Mouse (Mus musculus) liver, embryonic 11.5 days (tissue): ENCODE results near the gene Orai3. TPM values are rescaled to one million over a fixed set of nuclear protein-coding genes. Genes with fewer than 3 reads are reported as not detected.
"Not testable (repeated sequence)": the region's sequence is repeated elsewhere in the genome, so short reads cannot be mapped to it uniquely, and the experiment has no call there.

ENCODE experiments used
- ATAC-seq: fragments of 200-750 bp; cut with Nextera tagmentation; replicated peaks from 2 replicates; pipeline ENCODE4 v1.8.0; 2017; ENCODE audit warnings: moderate number of reproducible peaks, mild to moderate bottlenecking, moderate TSS enrichment, moderate library complexity; ENCODE audit not compliant: low FRiP score
- DNase-seq: peaks from one replicate; pipeline ENCODE4 v3.0.0-alpha.2; 2017; ENCODE audit warnings: low spot score
- H3K27ac ChIP-seq: fragments of 300-500 bp; sonication (generic); 2 replicates; pipeline ENCODE4 v1.5.1; 2014; ENCODE audit warnings: mild to moderate bottlenecking, low read depth, low read length, control low read depth
- H3K27me3 ChIP-seq: fragments of 300-500 bp; sonication (generic); replicated peaks from 2 replicates; pipeline ENCODE4 v1.6.1; 2014; ENCODE audit warnings: low read length, mixed read lengths; ENCODE audit not compliant: control insufficient read depth, insufficient read depth
- H3K36me3 ChIP-seq: fragments of 300-500 bp; sonication (generic); 2 replicates; pipeline ENCODE4 v1.6.1; 2014; ENCODE audit warnings: mild to moderate bottlenecking, low read length, moderate library complexity, mixed read lengths; ENCODE audit not compliant: control insufficient read depth, insufficient read depth
- H3K4me1 ChIP-seq: fragments of 300-500 bp; sonication (generic); replicated peaks from 2 replicates; pipeline ENCODE4 v1.6.1; 2014; ENCODE audit warnings: low read length, mixed read lengths; ENCODE audit not compliant: control insufficient read depth, insufficient read depth
- H3K4me2 ChIP-seq: fragments of 300-500 bp; sonication (generic); 2 replicates; pipeline ENCODE4 v1.6.1; 2014; ENCODE audit warnings: mild to moderate bottlenecking, control low read depth, moderate library complexity
- H3K4me3 ChIP-seq: fragments of 300-500 bp; sonication (generic); 2 replicates; pipeline ENCODE4 v1.5.1; 2014; ENCODE audit warnings: low read depth, low read length, control low read depth
- H3K9ac ChIP-seq: fragments of 300-500 bp; sonication (generic); 2 replicates; pipeline ENCODE4 v1.6.1; 2014; ENCODE audit warnings: low read depth, low read length, control low read depth
- H3K9me3 ChIP-seq: fragments of 300-500 bp; sonication (generic); 2 replicates; pipeline ENCODE4 v1.6.1; 2016; ENCODE audit warnings: low read length, inconsistent platforms, mixed read lengths; ENCODE audit not compliant: control insufficient read depth
- WGBS: fragments of 180-500 bp; shearing (Covaris S2); extraction: QIAGEN DNeasy Blood & Tissue Kit; methylation state at CpG from one replicate; pipeline ENCODE4 v1.1.7; 2014; 5-methylcytosine and 5-hydroxymethylcytosine counted together
- polyA plus RNA-seq: library from polyadenylated mRNA; unstranded; fragments of >200 nt; fragmentation: Nextera tagmentation; extraction: Ambion mirVana; gene quantifications from 2 replicates; pipeline ENCODE4 v1.2.1, GENCODE M21; 2014

The Orai3 gene
- 22.0 and 23.7 TPM in 2 replicates for polyA plus RNA-seq

- under 1% methylated on average over 24 of the region's 24 CpGs for WGBS
- H3K27ac ChIP-seq = peak within 1 kb of the TSS; percentile 93
- ATAC-seq (peak; percentile 55), DNase-seq (peak; percentile 85)
- H3K36me3 ChIP-seq = peaks cover 11% of the 10 kb centered on the region; the same call in 1 of the 2 replicates
- H3K9me3 ChIP-seq = no peaks in the 10 kb centered on the region
- peaks cover 43% of the 10 kb centered on the region for H3K4me1 ChIP-seq
- H3K27me3 ChIP-seq = no peaks in the 10 kb centered on the region
- peak within 1 kb of the TSS; percentile 79 for H3K4me3 ChIP-seq
- H3K9ac ChIP-seq = peak within 1 kb of the TSS; percentile 93
- H3K4me2 ChIP-seq = peak within 1 kb of the TSS; percentile 94
Measured at GRCm38 (mm10) chr7:127769651-127770038, at the start of gene Orai3. Gene Orai3 (plus strand): TSS chr7:127769815.

GRCm38 (mm10) chr7:127725490-127725889, 44.1 kb upstream of the Orai3 start:
- Histone ChIP-seq H3K27ac (no peak overlapping the region), H3K4me3 (no peak overlapping the region), H3K4me2 (no peak overlapping the region), H3K27me3 (no peaks in the 10 kb centered on the region), H3K9ac (no peak overlapping the region), H3K4me1 (no peaks in the 10 kb centered on the region), H3K36me3 (no peaks in the 10 kb centered on the region), H3K9me3 (no peaks in the 10 kb centered on the region)
- ATAC-seq (no peak), DNase-seq (no peak)
- 49% methylated on average over 2 of the region's 2 CpGs for WGBS

- ATAC-seq (no peak), DNase-seq (no peak)
- H3K27me3 ChIP-seq = no peaks in the 10 kb centered on the region
- H3K27ac ChIP-seq = no peak overlapping the region
- no peaks in the 10 kb centered on the region for H3K9me3 ChIP-seq
- no peaks in the 10 kb centered on the region for H3K36me3 ChIP-seq
- H3K4me1 ChIP-seq = no peaks in the 10 kb centered on the region
- H3K9ac ChIP-seq = no peak overlapping the region
- WGBS = 62% methylated on average over 6 of the region's 6 CpGs
- H3K4me3 ChIP-seq = no peak overlapping the region
- H3K4me2 ChIP-seq = no peak overlapping the region
Measured at GRCm38 (mm10) chr7:127725924-127726323, 43.7 kb upstream of the Orai3 start.

GRCm38 (mm10) chr7:127727898-127728297, 41.7 kb upstream of the Orai3 start:
- ATAC-seq = no peak
- WGBS = 75% methylated on average over 7 of the region's 7 CpGs
- no peak for DNase-seq

GRCm38 (mm10) chr7:127730170-127730569, 39.4 kb upstream of the Orai3 start:
- Histone ChIP-seq H3K36me3 (no peaks in the 10 kb centered on the region), H3K4me3 (no peak overlapping the region), H3K27ac (no peak overlapping the region), H3K4me1 (no peaks in the 10 kb centered on the region), H3K9me3 (no peaks in the 10 kb centered on the region), H3K9ac (no peak overlapping the region), H3K4me2 (no peak overlapping the region), H3K27me3 (no peaks in the 10 kb centered on the region)
- WGBS = 62% methylated on average over 4 of the region's 4 CpGs
- ATAC-seq (no peak), DNase-seq (no peak)

More at GRCm38 (mm10) chr7:127727898-127728297, 41.7 kb upstream of the Orai3 start:
- Histone ChIP-seq H3K4me1 (no peaks in the 10 kb centered on the region), H3K9me3 (no peaks in the 10 kb centered on the region), H3K4me3 (no peak overlapping the region), H3K27ac (no peak overlapping the region), H3K27me3 (no peaks in the 10 kb centered on the region), H3K9ac (no peak overlapping the region), H3K36me3 (no peaks in the 10 kb centered on the region), H3K4me2 (no peak overlapping the region)

- WGBS = no CpG with 5 or more reads among the region's 5 CpGs
- not testable (repeated sequence) for ATAC-seq
Measured at GRCm38 (mm10) chr7:127732066-127732465, 37.5 kb upstream of the Orai3 start, which contains the start of gene Ctf2. Gene Ctf2 (minus strand): TSS chr7:127732166.

GRCm38 (mm10) chr7:127744366-127745045, 25.1 kb upstream of the Orai3 start, which contains the start of gene Fbxl19:
Gene Fbxl19 (plus strand): TSS chr7:127744543.
- Histone ChIP-seq H3K9me3 (no peaks in the 10 kb centered on the region), H3K4me2 (peak within 1 kb of the TSS; percentile 98), H3K9ac (peak within 1 kb of the TSS; percentile 83), H3K4me3 (peak within 1 kb of the TSS; percentile 76), H3K27me3 (no peaks in the 10 kb centered on the region), H3K27ac (peak within 1 kb of the TSS; percentile 86), H3K4me1 (peaks cover 7% of the 10 kb centered on the region), H3K36me3 (no peaks in the 10 kb centered on the region; the same call in 1 of the 2 replicates)
- under 1% methylated on average over 26 of the region's 26 CpGs for WGBS
- DNase-seq (peak; percentile 76), ATAC-seq (no peak)

More at GRCm38 (mm10) chr7:127732066-127732465, 37.5 kb upstream of the Orai3 start, which contains the start of gene Ctf2:
- not testable (repeated sequence) for H3K36me3 ChIP-seq, H3K9ac ChIP-seq, H3K27me3 ChIP-seq, H3K4me2 ChIP-seq, H3K4me1 ChIP-seq, H3K27ac ChIP-seq, DNase-seq, H3K9me3 ChIP-seq, H3K4me3 ChIP-seq

- Histone ChIP-seq H3K4me2 (peak overlapping the region; percentile 98), H3K27me3 (no peaks in the 10 kb centered on the region), H3K9me3 (no peaks in the 10 kb centered on the region), H3K4me3 (peak overlapping the region; percentile 76), H3K9ac (peak overlapping the region; percentile 83), H3K4me1 (peaks cover 7% of the 10 kb centered on the region), H3K36me3 (peaks cover 3% of the 10 kb centered on the region; the same call in 1 of the 2 replicates), H3K27ac (peak overlapping the region; percentile 86)
- peak; percentile 86 for ATAC-seq
- DNase-seq = peak; percentile 85
- WGBS = under 1% methylated on average over 19 of the region's 19 CpGs
Measured at GRCm38 (mm10) chr7:127745251-127745651, 24.4 kb upstream of the Orai3 start.
